Mouse (Mus musculus) testis, adult 2 months (tissue): ENCODE data around the gene Gm20388.

ENCODE experiments used
- CTCF ChIP-seq: fragments of 200-500 bp; IDR thresholded peaks from 2 replicates; pipeline ENCODE4 v1.5.1; 2012; ENCODE audit warnings: low read depth, mild to moderate bottlenecking, inconsistent platforms, low read length, moderate library complexity; ENCODE audit not compliant: control insufficient read depth, insufficient read depth, insufficient replicate concordance
- POLR2A ChIP-seq: fragments of 200-500 bp; IDR thresholded peaks from 2 replicates; pipeline ENCODE4 v1.6.1; 2012; ENCODE audit warnings: low read depth, mild to moderate bottlenecking, inconsistent platforms, low read length, moderate library complexity; ENCODE audit not compliant: control insufficient read depth

GRCm38 (mm10) chr8:120297000-120297399 lies 386.4 kb downstream of the Gm20388 start:
- no peak for TF ChIP-seq CTCF
- TF ChIP-seq POLR2A = no peak
